Mouse (Mus musculus) heart, embryonic 16.5 days (tissue): ENCODE measurements around the gene Nfic. TPM values are rescaled to one million over a fixed set of nuclear protein-coding genes. Genes with fewer than 3 reads are reported as not detected.

ENCODE experiments used
- ATAC-seq: fragments of 200-750 bp; cut with Nextera tagmentation; replicated peaks from 2 replicates; pipeline ENCODE4 v1.8.0; 2017; ENCODE audit warnings: moderate number of reproducible peaks; ENCODE audit not compliant: insufficient read depth, low FRiP score; ENCODE audit errors: extremely low read depth
- H3K27ac ChIP-seq: fragments of 300-500 bp; sonication (generic); 2 replicates; pipeline ENCODE4 v1.5.1; 2014; ENCODE audit warnings: mild to moderate bottlenecking, low read length, control low read depth, moderate library complexity
- H3K27me3 ChIP-seq: fragments of 300-500 bp; sonication (generic); 2 replicates; pipeline ENCODE4 v1.6.1; 2014; ENCODE audit warnings: low read length, mixed read lengths; ENCODE audit not compliant: control insufficient read depth, insufficient read depth
- H3K36me3 ChIP-seq: fragments of 300-500 bp; sonication (generic); 2 replicates; pipeline ENCODE4 v1.6.1; 2014; ENCODE audit not compliant: control insufficient read depth, insufficient read depth
- H3K4me1 ChIP-seq: fragments of 300-500 bp; sonication (generic); 2 replicates; pipeline ENCODE4 v1.6.1; 2014; ENCODE audit warnings: low read length, mixed read lengths; ENCODE audit not compliant: control insufficient read depth, insufficient read depth
- H3K4me2 ChIP-seq: fragments of 300-500 bp; sonication (generic); 2 replicates; pipeline ENCODE4 v1.6.1; 2014; ENCODE audit warnings: low read depth, mild to moderate bottlenecking, control low read depth, low read length
- H3K4me3 ChIP-seq: fragments of 300-500 bp; sonication (generic); 2 replicates; pipeline ENCODE4 v1.5.1; 2014; ENCODE audit warnings: mild to moderate bottlenecking, control low read depth, low read length
- H3K9ac ChIP-seq: fragments of 300-500 bp; sonication (generic); 2 replicates; pipeline ENCODE4 v1.6.1; 2014; ENCODE audit warnings: low read length, control low read depth
- H3K9me3 ChIP-seq: fragments of 300-500 bp; sonication (generic); replicated peaks from 2 replicates; pipeline ENCODE4 v1.6.1; 2016; ENCODE audit warnings: low read length; ENCODE audit not compliant: control insufficient read depth
- WGBS: fragments of 180-500 bp; shearing (Covaris S2); extraction: QIAGEN DNeasy Blood & Tissue Kit; methylation state at CpG from one replicate; pipeline ENCODE4 v1.1.7; 2014; 5-methylcytosine and 5-hydroxymethylcytosine counted together
- polyA plus RNA-seq: library from polyadenylated mRNA; unstranded; fragments of >200 nt; fragmentation: Nextera tagmentation; extraction: Ambion mirVana; gene quantifications from 2 replicates; pipeline ENCODE4 v1.2.1, GENCODE M21; 2015

Gene Nfic
- polyA plus RNA-seq, 1 experiment from 2014 or later, result 54.7 TPM

DNA sequence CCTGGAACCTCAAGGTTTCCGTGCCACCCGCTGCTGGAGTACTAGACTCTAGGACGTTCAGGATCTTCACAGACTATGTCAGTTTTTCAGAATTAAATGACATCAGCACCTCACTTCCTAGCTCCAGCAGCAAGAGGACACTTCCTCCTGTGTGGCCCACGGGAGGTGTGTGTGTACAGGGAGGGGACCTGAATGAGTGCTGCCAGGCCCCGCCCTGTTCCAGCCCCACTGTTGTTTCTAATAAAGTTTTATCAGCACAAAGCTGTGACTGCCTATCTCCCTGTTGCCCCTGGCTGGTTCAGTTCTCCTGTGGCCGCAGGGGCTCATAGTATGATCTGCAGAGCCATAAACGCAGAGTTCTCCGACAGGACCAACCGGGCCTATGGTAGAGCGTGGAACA, 19.0 kb upstream of the Nfic start:
- Histone ChIP-seq H3K27me3 (peaks cover 73% of the 10 kb centered on the region), H3K9me3 (no peaks in the 10 kb centered on the region), H3K4me2 (no peak overlapping the region), H3K4me1 (no peaks in the 10 kb centered on the region), H3K9ac (no peak overlapping the region), H3K4me3 (no peak overlapping the region), H3K36me3 (no peaks in the 10 kb centered on the region), H3K27ac (no peak overlapping the region)
- WGBS, result 73% methylated on average over 10 of the region's 10 CpGs
- ATAC-seq, result no peak

DNA sequence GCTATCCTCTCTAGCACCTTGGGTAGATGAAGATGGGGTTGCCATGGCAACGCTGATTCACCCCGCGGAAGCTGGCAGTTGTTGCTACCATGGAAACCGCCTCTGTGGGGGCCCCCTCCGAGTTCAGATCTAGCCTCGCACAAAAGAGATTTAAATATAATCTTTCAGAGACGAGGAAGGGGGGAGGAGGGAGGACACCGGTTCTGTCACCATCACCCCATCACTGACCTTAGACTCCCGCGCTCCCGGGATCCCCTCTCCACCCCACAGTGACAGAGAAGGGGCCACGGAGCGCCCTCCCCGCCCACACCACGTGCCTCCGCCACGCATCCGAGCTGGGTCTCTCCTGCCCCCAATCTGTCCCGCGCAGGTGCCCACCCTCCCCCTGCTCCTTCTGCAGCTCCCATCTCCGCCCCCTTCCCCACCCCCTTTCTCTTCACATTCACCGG, 17.6 kb upstream of the Nfic start:
- 2% methylated on average over 22 of the region's 22 CpGs for WGBS
- Histone ChIP-seq H3K9me3 (no peaks in the 10 kb centered on the region), H3K36me3 (no peaks in the 10 kb centered on the region), H3K4me3 (no peak overlapping the region), H3K9ac (no peak overlapping the region), H3K4me2 (no peak overlapping the region), H3K4me1 (no peaks in the 10 kb centered on the region), H3K27ac (no peak overlapping the region), H3K27me3 (peaks cover 75% of the 10 kb centered on the region)
- ATAC-seq, result no peak

DNA sequence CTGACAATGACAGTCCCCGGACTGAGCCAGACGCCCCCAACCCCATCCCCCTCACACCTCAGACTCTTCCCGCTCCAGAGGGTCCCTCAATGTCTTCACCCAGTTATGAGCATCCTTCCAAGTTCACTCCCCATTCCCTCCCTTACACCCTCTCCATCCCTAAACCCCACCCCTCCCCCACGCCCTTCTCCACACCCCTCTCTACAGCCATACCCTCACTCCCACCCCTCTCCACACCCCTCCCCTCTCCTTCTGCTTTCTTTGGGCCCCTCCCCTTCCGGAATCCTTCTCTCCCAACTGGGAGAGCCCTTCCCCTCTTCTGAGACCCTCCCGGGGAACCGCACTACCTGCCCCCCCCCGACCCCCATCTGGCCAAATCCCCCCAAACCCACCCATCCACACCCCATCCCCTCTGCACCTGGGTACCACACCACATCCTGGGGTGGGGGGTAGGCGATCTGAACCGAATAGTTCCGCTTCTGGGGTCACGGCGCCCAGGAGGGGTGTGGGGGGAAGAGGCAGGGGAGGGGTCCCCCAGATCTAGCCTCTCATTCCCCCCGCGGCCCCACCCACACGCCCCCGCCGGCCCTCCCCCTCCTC, 17.1 kb upstream of the Nfic start:
- Histone ChIP-seq H3K9ac (no peak overlapping the region), H3K27me3 (peaks cover 78% of the 10 kb centered on the region), H3K27ac (no peak overlapping the region), H3K4me3 (no peak overlapping the region), H3K4me1 (no peaks in the 10 kb centered on the region), H3K36me3 (no peaks in the 10 kb centered on the region), H3K4me2 (no peak overlapping the region), H3K9me3 (no peaks in the 10 kb centered on the region)
- no peak for ATAC-seq
- 4% methylated on average over 18 of the region's 18 CpGs for WGBS

DNA sequence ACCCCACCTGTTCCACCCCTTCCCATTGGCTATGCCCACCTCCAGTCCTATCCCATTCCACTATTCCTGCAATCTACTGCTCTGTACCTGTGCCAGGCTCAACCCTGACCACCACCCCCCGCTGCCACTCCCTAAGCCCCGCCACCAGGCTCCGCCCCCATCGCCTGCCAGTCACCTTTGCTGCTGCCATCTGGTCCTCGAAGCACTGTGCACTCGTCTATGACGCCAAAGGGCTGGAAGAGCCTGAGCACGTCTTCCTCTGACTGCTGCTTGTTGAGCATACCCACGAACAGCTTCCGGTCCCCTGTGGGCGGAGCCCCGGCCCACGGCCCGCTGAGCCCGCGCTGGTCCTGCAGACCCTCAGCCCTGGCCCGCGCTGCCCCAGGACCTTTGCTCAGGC, 15.0 kb upstream of the Nfic start:
- ATAC-seq, result no peak
- 49% methylated on average over 18 of the region's 18 CpGs for whole genome bisulfite sequencing
- Histone ChIP-seq H3K9ac (no peak overlapping the region), H3K4me1 (no peaks in the 10 kb centered on the region), H3K27me3 (peaks cover 76% of the 10 kb centered on the region), H3K27ac (no peak overlapping the region), H3K9me3 (no peaks in the 10 kb centered on the region), H3K36me3 (no peaks in the 10 kb centered on the region), H3K4me3 (no peak overlapping the region), H3K4me2 (no peak overlapping the region)

DNA sequence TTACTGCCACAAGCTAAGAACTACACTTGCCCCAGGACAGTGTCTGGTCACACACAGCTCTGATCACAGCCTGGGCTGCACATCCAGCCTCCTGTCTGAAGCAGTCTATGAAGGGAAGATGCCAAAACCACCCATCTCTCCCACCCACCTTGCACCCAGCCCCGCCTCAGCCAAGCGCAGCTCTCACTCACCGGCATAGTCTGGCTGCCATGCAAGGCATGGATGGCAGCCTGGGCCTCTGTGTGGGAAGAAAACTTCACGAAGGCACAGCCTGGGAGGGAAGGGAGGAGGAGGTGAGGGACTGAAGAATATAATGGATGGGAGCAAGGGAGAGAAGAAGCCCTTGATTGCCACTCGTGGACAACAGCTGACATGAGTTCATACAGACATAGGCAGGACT, 13.8 kb upstream of the Nfic start:
- WGBS, result 64% methylated on average over 5 of the region's 5 CpGs
- no peak for ATAC-seq

DNA sequence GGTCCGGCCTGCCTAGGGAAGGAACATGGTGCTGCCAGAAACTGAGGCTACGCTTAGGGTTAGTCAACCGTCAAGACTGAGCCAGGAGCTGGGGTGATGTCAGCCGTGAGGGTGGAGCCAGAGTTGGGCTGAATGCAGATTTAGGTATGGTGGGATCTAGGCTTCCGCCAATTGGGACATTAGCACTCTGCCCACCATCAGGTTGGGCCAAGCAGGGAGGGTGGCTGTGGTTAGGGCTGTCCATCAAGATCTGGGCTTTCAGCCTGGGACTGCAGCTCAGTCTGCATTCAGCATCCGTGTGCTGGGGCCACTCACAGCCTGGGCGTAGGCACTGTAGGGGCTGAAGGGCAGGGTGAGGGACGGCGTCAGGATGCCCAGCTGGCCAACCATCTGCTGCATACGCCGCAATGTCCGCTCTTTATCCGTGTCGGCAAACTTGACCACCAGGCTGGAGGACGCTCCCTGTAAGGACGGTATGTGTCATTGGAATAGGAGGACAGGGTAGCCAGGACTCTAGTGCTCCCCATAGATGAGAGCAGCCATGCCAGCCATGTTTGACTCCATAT, 12.3 kb upstream of the Nfic start:
- Histone ChIP-seq H3K4me2 (no peak overlapping the region), H3K9ac (no peak overlapping the region), H3K36me3 (no peaks in the 10 kb centered on the region), H3K4me1 (peaks cover 6% of the 10 kb centered on the region; the same call in 1 of the 2 replicates), H3K9me3 (no peaks in the 10 kb centered on the region), H3K27me3 (peaks cover 76% of the 10 kb centered on the region), H3K27ac (no peak overlapping the region), H3K4me3 (no peak overlapping the region)
- no peak for ATAC-seq
- WGBS, result 79% methylated on average over 16 of the region's 16 CpGs

More for the DNA sequence above, 13.8 kb upstream of the Nfic start:
- Histone ChIP-seq H3K9ac (no peak overlapping the region), H3K9me3 (no peaks in the 10 kb centered on the region), H3K4me2 (no peak overlapping the region), H3K36me3 (no peaks in the 10 kb centered on the region), H3K27ac (no peak overlapping the region), H3K4me1 (peaks cover 2% of the 10 kb centered on the region; the same call in 1 of the 2 replicates), H3K4me3 (no peak overlapping the region), H3K27me3 (peaks cover 76% of the 10 kb centered on the region)

DNA sequence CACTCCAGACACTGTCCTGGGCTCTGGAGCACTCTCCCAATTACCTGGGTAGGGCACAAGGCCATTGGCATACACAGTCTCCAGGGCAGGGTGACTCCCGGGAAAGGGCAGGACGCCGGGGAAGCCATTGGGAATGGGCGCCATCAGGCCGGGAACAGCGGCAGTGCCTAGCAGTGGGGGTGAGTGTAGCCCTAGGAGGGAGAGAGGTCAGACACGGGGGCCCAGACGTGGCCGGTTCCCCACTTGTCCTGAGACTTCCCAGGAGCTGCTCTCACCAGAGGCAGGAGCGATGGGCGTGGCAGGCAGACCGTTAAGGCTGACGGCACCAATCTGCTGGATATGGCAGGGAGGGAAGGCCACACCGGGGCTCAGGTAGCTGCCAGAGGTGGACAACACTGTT, 11.4 kb upstream of the Nfic start:
- Histone ChIP-seq H3K27ac (no peak overlapping the region), H3K9me3 (no peaks in the 10 kb centered on the region), H3K36me3 (no peaks in the 10 kb centered on the region), H3K4me3 (no peak overlapping the region), H3K27me3 (peaks cover 76% of the 10 kb centered on the region), H3K4me2 (no peak overlapping the region), H3K4me1 (peaks cover 6% of the 10 kb centered on the region; the same call in 1 of the 2 replicates), H3K9ac (no peak overlapping the region)
- ATAC-seq, result no peak
- 54% methylated on average over 14 of the region's 14 CpGs for WGBS

DNA sequence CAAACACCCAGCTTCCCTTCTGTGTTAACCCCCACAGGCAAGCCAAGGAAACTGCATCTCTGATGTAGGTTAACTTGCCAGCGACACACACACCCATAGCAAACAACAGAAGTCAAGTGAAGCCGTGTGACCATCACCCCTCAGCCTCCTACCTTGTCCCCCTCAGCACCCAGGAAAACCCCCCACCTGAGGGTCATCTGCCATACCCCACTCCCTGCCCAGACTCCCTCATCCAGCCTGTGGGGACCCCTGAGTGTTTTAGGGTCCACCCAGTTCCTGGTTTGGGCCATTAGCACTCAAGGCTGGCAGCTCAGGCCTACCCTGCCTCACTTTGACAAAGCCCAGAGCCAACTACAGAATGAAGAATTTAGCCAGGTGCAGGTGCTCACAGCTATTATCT, 10.6 kb upstream of the Nfic start:
- H3K4me1 ChIP-seq, result peaks cover 6% of the 10 kb centered on the region; the same call in 1 of the 2 replicates
- H3K9me3 ChIP-seq, result no peaks in the 10 kb centered on the region
- H3K4me2 ChIP-seq, result no peak overlapping the region
- no peak overlapping the region for H3K4me3 ChIP-seq
- no peak overlapping the region for H3K9ac ChIP-seq
- H3K36me3 ChIP-seq, result no peaks in the 10 kb centered on the region
- H3K27ac ChIP-seq, result no peak overlapping the region
- ATAC-seq, result no peak
- 75% methylated on average over 2 of the region's 2 CpGs for WGBS
- H3K27me3 ChIP-seq, result peaks cover 77% of the 10 kb centered on the region

DNA sequence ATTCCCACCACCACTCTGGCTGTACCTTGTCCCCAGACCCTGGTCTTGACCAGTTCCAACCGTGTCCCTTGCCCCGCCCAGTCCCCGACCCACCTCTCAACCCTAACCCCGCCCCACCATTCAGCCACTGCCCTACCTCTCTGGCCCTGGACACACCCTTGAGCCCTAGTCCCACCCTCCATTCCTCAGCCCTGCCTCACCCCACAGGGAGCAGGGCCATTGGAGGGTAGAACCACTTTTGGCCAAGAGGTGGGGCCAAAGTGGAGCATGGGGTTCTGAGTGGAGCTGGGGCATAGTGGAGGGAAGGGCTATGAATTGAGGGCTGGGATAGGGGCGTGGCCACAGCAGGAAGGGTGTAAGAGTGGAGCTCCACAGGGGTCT, 9.8 kb upstream of the Nfic start:
- H3K4me2 ChIP-seq, result no peak overlapping the region
- H3K4me1 ChIP-seq, result peaks cover 6% of the 10 kb centered on the region; the same call in 1 of the 2 replicates
- no peaks in the 10 kb centered on the region for H3K9me3 ChIP-seq
- H3K9ac ChIP-seq, result no peak overlapping the region
- ATAC-seq, result no peak; the same call in 1 of the 2 replicates
- H3K27me3 ChIP-seq, result peaks cover 77% of the 10 kb centered on the region
- no peak overlapping the region for H3K4me3 ChIP-seq
- no peaks in the 10 kb centered on the region for H3K36me3 ChIP-seq
- no peak overlapping the region for H3K27ac ChIP-seq
- 3% methylated on average over 5 of the region's 5 CpGs for WGBS
